ENCODE assay signal across 19 mouse cellular contexts in the genomic region with DNA sequence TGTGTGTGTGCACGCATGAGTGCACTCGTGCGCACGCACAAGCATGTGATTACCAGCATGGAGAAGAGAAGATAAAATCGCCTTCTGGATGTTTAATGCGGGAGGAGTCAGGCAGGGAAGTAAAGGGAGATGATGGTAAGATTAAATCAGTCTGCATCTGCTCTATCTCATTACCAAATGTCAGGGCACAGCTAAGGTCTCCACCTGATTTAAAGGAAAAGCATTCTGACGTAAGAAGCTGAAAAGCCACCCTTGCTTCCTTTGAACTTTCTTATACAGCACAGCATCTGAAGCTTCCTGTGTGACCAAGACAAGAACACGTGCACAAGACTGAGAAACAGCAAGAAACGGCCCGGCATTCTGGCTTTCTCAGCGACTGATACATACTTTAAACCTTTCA.
DNase-seq lines count a peak whose midpoint lies in the region; ATAC-seq lines count a peak whose summit lies in the region.
"Had no signal": no experiment of that assay in that cellular context is flagged by ENCODE, and none has a peak within 500 bp of the region (broad histone marks: within the 10 kb centered on the region; RNA-seq: fewer than 3 reads in every experiment).

No protein-coding gene starts in this region.

- no peaks in the 10 kb centered on the region for H3K4me1 ChIP-seq in midbrain, embryonic 11.5 days (ENCODE audit: control insufficient read depth, insufficient read depth, low read length)
- H3K4me1 ChIP-seq in midbrain, embryonic 14.5 days (ENCODE audit: control insufficient read depth, insufficient read depth, low read length), result peaks cover 3% of the 10 kb centered on the region; the same call in 1 of the 2 replicates

- H3K4me3 ChIP-seq in midbrain, embryonic 11.5 days (ENCODE audit: low read depth, low read length), result no peak overlapping the region
- H3K4me3 ChIP-seq in midbrain, embryonic 14.5 days (replicated peaks; ENCODE audit: low read depth, low read length), result no peak overlapping the region
- H3K4me3 ChIP-seq: embryonic facial prominence, embryonic 10.5 days; forebrain, embryonic 13.5 days; heart, embryonic 10.5 days had no signal

- H3K4me2 ChIP-seq in midbrain, embryonic 11.5 days, result no peak overlapping the region
- no peak overlapping the region for H3K4me2 ChIP-seq in midbrain, embryonic 14.5 days (ENCODE audit: low read length)
- H3K4me2 ChIP-seq: forebrain, embryonic 13.5 days; hindbrain, embryonic 14.5 days had no signal

- no peak overlapping the region for H3K9ac ChIP-seq in midbrain, embryonic 11.5 days (ENCODE audit: low read length)
- H3K9ac ChIP-seq in midbrain, embryonic 14.5 days (replicated peaks; ENCODE audit: low read length), result no peak overlapping the region
- H3K9ac ChIP-seq: forebrain, embryonic 13.5 days; forebrain, postnatal 0 days; hindbrain, embryonic 14.5 days had no signal

- 88% methylated on average over 11 of the region's 11 CpGs for WGBS in midbrain, embryonic 11.5 days
- 83% methylated on average over 11 of the region's 11 CpGs for WGBS in midbrain, embryonic 14.5 days

- no peaks in the 10 kb centered on the region for H3K27me3 ChIP-seq in midbrain, embryonic 11.5 days (ENCODE audit: control insufficient read depth, insufficient read depth, low read length)
- H3K27me3 ChIP-seq in midbrain, embryonic 14.5 days (ENCODE audit: control insufficient read depth, insufficient read depth, low read length), result no peaks in the 10 kb centered on the region
- H3K27me3 ChIP-seq: forebrain, embryonic 13.5 days had no signal

- H3K27ac ChIP-seq in midbrain, embryonic 11.5 days (ENCODE audit: low read depth, low read length), result no peak overlapping the region
- H3K27ac ChIP-seq in midbrain, embryonic 14.5 days (replicated peaks; ENCODE audit: low read depth, low read length), result no peak overlapping the region
- H3K27ac ChIP-seq: forebrain, embryonic 13.5 days; heart, embryonic 10.5 days; hindbrain, embryonic 14.5 days had no signal

- ATAC-seq in midbrain, embryonic 11.5 days (ENCODE audit: low FRiP score), result no peak
- ATAC-seq in midbrain, embryonic 14.5 days (ENCODE audit: low FRiP score, low TSS enrichment), result no peak
- ATAC-seq: forebrain, embryonic 13.5 days; forebrain, postnatal 0 days had no signal

- H3K36me3 ChIP-seq in midbrain, embryonic 11.5 days (ENCODE audit: control insufficient read depth, insufficient read depth, low read length), result no peaks in the 10 kb centered on the region
- no peaks in the 10 kb centered on the region for H3K36me3 ChIP-seq in midbrain, embryonic 14.5 days (ENCODE audit: control insufficient read depth, insufficient read depth, low read length)
- H3K36me3 ChIP-seq: embryonic facial prominence, embryonic 10.5 days; G1E; heart, embryonic 10.5 days had no signal

- no peaks in the 10 kb centered on the region for H3K9me3 ChIP-seq in midbrain, embryonic 11.5 days (ENCODE audit: control insufficient read depth, low read length)
- H3K9me3 ChIP-seq in midbrain, embryonic 14.5 days (ENCODE audit: control insufficient read depth, low read length), result no peaks in the 10 kb centered on the region
- H3K9me3 ChIP-seq: embryonic facial prominence, embryonic 10.5 days; forebrain, embryonic 13.5 days; G1E; heart, embryonic 10.5 days had no signal

- DNase-seq in midbrain, embryonic 11.5 days (ENCODE audit: low spot score, missing footprints), result peak; percentile 77
- DNase-seq in midbrain, embryonic 14.5 days, result no peak
- DNase-seq in MN1 (ENCODE audit: low spot score), result peak; percentile 72
- peak; percentile 39 for DNase-seq in induced T-regulatory cell, adult 2 months (ENCODE audit: low read depth)
- no peak for DNase-seq in urinary bladder, adult 18-20 months (ENCODE audit: low spot score in 2 of 2)
- DNase-seq in ovary, postnatal 14 days (ENCODE audit: low spot score), result no peak
- no peak for DNase-seq in lung, postnatal 14 days
- DNase-seq: adrenal gland, adult 2 months; adrenal gland, postnatal 25 days; cerebellum, adult 18-20 months; forebrain, postnatal 0 days; gastrocnemius, postnatal 25 days; heart, adult 18-20 months; heart, postnatal 10 days had no signal

Comparison
In these comparisons a context has a peak if more than half of its experiments do, and no peak if none do; other contexts are left out.
1. DNase-seq: peak in midbrain, embryonic 11.5 days (single experiment), MN1 (single experiment) and induced T-regulatory cell, adult 2 months (single experiment); none in midbrain, embryonic 14.5 days (single experiment), urinary bladder, adult 18-20 months (0 of 2), ovary, postnatal 14 days (single experiment) and lung, postnatal 14 days (single experiment).